Mouse (Mus musculus): Measurements from ENCODE around the gene Sv2c. TPM values are rescaled to one million over a fixed set of nuclear protein-coding genes. Genes with fewer than 3 reads are reported as not detected.
A peak's percentile ranks its signal among the peaks of the same experiment; 100 is the strongest.

Sv2c gene
- total and polyA plus RNA-seq, 2 experiments from 2014 or later = 0.15 to 0.25 TPM

DNA sequence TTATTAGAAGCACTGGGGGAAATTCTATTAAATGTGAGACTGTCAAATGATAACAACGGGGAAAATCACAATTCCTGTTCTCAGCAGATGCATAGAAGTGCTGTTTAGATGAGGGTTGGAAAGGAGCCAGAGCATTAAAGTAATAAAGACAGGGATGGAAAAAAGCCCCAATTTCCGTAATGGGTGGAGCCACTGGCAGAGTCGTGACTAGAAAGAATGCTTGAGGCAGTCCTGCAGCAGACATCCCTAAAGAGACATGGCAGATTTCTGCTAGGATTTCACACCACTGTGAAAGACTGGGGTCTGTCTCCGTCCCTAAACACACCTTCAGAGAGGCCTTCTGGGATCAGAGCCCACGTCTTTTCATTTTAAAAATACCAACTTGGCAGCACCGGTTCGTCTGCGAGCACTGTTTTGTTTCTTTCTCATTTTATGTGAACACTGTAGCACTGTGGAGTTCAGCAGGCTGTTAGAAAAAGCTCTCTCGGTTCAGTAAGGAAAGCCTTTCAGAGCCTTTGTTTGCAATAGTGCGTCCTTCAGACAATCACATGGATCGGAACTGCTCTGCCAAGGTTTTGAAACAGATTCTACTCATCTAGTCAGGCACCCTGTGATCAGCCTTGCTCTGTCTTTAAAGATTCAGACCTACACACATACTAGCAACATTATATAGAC lies 36.8 kb upstream of the Sv2c start:
- Histone ChIP-seq H3K4me1 (ENCODE audit: control insufficient read depth, insufficient read depth) (peaks cover 5% of the 10 kb centered on the region; the same call in 1 of the 2 replicates), H3K27ac (ENCODE audit: low read depth) (no peak overlapping the region), H3K9ac (replicated peaks; ENCODE audit: low read depth, low read length) (no peak overlapping the region), H3K27me3 (ENCODE audit: control insufficient read depth, insufficient read depth, low read length) (no peaks in the 10 kb centered on the region), H3K4me3 (ENCODE audit: low read depth, low read length) (no peak overlapping the region), H3K4me2 (ENCODE audit: low read depth, low read length) (no peak overlapping the region), H3K9me3 (replicated peaks; ENCODE audit: control insufficient read depth, low read length) (no peaks in the 10 kb centered on the region), H3K36me3 (replicated peaks; ENCODE audit: control insufficient read depth, insufficient read depth, low read length) (no peaks in the 10 kb centered on the region)
- no peak for TF ChIP-seq EP300 (IDR thresholded peaks at IDR 0.05; ENCODE audit: low read depth)
- TF ChIP-seq CTCF (IDR thresholded peaks at IDR 0.05; ENCODE audit: low read depth) = no peak
- ATAC-seq (ENCODE audit: insufficient read depth, low read depth) (no peak), DNase-seq (ENCODE audit: low spot score) (no peak)
- WGBS = 61% methylated on average over 11 of the region's 11 CpGs

DNA sequence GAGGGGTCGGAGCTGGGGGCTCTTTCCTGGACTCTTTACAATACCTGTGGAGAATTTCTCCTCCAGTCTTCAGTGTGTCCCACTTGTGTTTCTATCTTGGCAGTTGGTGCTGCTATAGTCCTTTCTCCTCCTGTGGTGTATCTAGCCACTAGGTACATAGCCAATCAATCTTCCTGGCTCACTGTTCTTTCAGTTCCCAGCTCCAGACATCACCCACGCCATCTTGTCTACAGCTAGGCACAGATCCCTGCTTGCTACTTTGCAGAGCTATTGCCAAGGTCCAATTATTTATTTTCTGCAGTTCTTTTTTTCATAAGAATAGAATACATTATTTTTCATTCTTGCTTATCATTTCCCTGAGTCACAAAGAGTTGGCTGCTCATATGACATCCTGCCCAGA lies 34.2 kb upstream of the Sv2c start:
- TF ChIP-seq CTCF (IDR thresholded peaks at IDR 0.05; ENCODE audit: low read depth) = no peak
- TF ChIP-seq EP300 (IDR thresholded peaks at IDR 0.05; ENCODE audit: low read depth) = no peak
- no peak overlapping the region for H3K4me2 ChIP-seq (ENCODE audit: low read depth, low read length)
- H3K4me3 ChIP-seq (ENCODE audit: low read depth, low read length) = no peak overlapping the region
- H3K9me3 ChIP-seq (replicated peaks; ENCODE audit: control insufficient read depth, low read length) = no peaks in the 10 kb centered on the region
- DNase-seq (ENCODE audit: low spot score) (no peak), ATAC-seq (ENCODE audit: insufficient read depth, low read depth) (no peak)
- H3K27ac ChIP-seq (ENCODE audit: low read depth) = no peak overlapping the region
- WGBS = 72% methylated on average over 2 of the region's 2 CpGs
- no peaks in the 10 kb centered on the region for H3K36me3 ChIP-seq (replicated peaks; ENCODE audit: control insufficient read depth, insufficient read depth, low read length)
- no peaks in the 10 kb centered on the region for H3K27me3 ChIP-seq (ENCODE audit: control insufficient read depth, insufficient read depth, low read length)
- H3K9ac ChIP-seq (replicated peaks; ENCODE audit: low read depth, low read length) = no peak overlapping the region
- no peaks in the 10 kb centered on the region for H3K4me1 ChIP-seq (ENCODE audit: control insufficient read depth, insufficient read depth)

DNA sequence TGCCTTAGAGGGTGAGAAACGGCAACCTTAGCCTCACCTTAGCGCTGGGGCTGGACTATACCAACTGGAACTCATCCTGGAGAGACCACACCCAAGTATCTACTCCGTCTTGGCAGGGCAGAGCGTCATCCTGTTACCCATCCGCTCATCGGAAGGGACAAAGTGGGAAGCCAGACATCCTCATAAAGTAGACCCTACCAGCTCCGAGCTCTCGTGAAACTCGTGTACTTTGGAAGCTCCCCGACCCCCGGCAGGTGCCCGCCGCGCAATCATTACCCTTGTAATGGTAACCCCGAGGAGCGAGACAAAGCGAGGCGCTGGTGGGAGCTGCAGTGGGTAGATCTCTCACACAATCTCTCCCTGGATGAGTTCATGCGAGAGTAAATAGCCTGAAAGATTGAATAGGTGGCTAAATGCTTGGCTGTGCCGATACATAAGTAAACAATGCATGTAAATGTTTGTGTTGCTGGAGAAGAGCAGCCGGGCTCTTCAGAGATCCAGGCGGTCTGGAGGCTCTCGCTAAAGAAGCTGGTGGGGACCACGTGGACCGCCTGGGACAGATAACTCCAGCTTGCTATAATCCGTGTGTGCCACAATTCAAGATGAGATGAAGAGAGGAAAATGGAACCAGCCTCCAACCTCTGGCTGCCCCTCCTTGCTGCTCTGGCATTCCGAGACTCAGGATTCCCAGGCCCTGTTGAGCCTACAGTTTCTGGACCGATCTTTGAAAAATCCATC lies 1.2 kb upstream of the Sv2c start:
- WGBS = 6% methylated on average over 28 of the region's 28 CpGs
- Histone ChIP-seq H3K27ac (ENCODE audit: low read depth) (no peak overlapping the region), H3K9me3 (replicated peaks; ENCODE audit: control insufficient read depth, low read length) (no peaks in the 10 kb centered on the region), H3K4me1 (ENCODE audit: control insufficient read depth, insufficient read depth) (peaks cover 5% of the 10 kb centered on the region; the same call in 1 of the 2 replicates), H3K27me3 (ENCODE audit: control insufficient read depth, insufficient read depth, low read length) (peaks cover 68% of the 10 kb centered on the region), H3K36me3 (replicated peaks; ENCODE audit: control insufficient read depth, insufficient read depth, low read length) (no peaks in the 10 kb centered on the region), H3K4me3 (ENCODE audit: low read depth, low read length) (peak overlapping the region; percentile 49), H3K9ac (replicated peaks; ENCODE audit: low read depth, low read length) (no peak overlapping the region), H3K4me2 (ENCODE audit: low read depth, low read length) (peak overlapping the region; percentile 85)
- TF ChIP-seq CTCF (IDR thresholded peaks at IDR 0.05; ENCODE audit: low read depth) (no peak), EP300 (IDR thresholded peaks at IDR 0.05; ENCODE audit: low read depth) (no peak)
- DNase-seq (ENCODE audit: low spot score) = no peak
- no peak for ATAC-seq (ENCODE audit: insufficient read depth, low read depth)

GRCm38 (mm10) chr13:96132833-96133232 lies 456 bp upstream of the Sv2c start:
- DNase-seq (ENCODE audit: low spot score) (no peak), ATAC-seq (ENCODE audit: insufficient read depth, low read depth) (no peak)
- 2% methylated on average over 14 of the region's 15 CpGs for WGBS
- Histone ChIP-seq H3K27me3 (ENCODE audit: control insufficient read depth, insufficient read depth, low read length) (peaks cover 68% of the 10 kb centered on the region), H3K4me1 (ENCODE audit: control insufficient read depth, insufficient read depth) (peaks cover 5% of the 10 kb centered on the region; the same call in 1 of the 2 replicates), H3K4me3 (ENCODE audit: low read depth, low read length) (peak overlapping the region; percentile 49), H3K9me3 (replicated peaks; ENCODE audit: control insufficient read depth, low read length) (no peaks in the 10 kb centered on the region), H3K36me3 (replicated peaks; ENCODE audit: control insufficient read depth, insufficient read depth, low read length) (no peaks in the 10 kb centered on the region), H3K9ac (replicated peaks; ENCODE audit: low read depth, low read length) (no peak overlapping the region), H3K27ac (ENCODE audit: low read depth) (no peak overlapping the region), H3K4me2 (ENCODE audit: low read depth, low read length) (peak overlapping the region; percentile 85)
- TF ChIP-seq CTCF (IDR thresholded peaks at IDR 0.05; ENCODE audit: low read depth) (no peak), EP300 (IDR thresholded peaks at IDR 0.05; ENCODE audit: low read depth) (no peak)

- no peak for ATAC-seq (ENCODE audit: insufficient read depth, low read depth)
- no peak for DNase-seq (ENCODE audit: low spot score)
- H3K4me2 ChIP-seq (ENCODE audit: low read depth, low read length) = peak overlapping the region; percentile 85
- peaks cover 5% of the 10 kb centered on the region; the same call in 1 of the 2 replicates for H3K4me1 ChIP-seq (ENCODE audit: control insufficient read depth, insufficient read depth)
- TF ChIP-seq EP300 (IDR thresholded peaks at IDR 0.05; ENCODE audit: low read depth) = no peak
- no peak for TF ChIP-seq CTCF (IDR thresholded peaks at IDR 0.05; ENCODE audit: low read depth)
- H3K27me3 ChIP-seq (ENCODE audit: control insufficient read depth, insufficient read depth, low read length) = peaks cover 70% of the 10 kb centered on the region
- WGBS = 2% methylated on average over 19 of the region's 19 CpGs
- peak overlapping the region; percentile 49 for H3K4me3 ChIP-seq (ENCODE audit: low read depth, low read length)
- no peak overlapping the region for H3K9ac ChIP-seq (replicated peaks; ENCODE audit: low read depth, low read length)
- no peaks in the 10 kb centered on the region for H3K9me3 ChIP-seq (replicated peaks; ENCODE audit: control insufficient read depth, low read length)
- H3K27ac ChIP-seq (ENCODE audit: low read depth) = no peak overlapping the region
- no peaks in the 10 kb centered on the region for H3K36me3 ChIP-seq (replicated peaks; ENCODE audit: control insufficient read depth, insufficient read depth, low read length)
These were observed 466 bp downstream of the Sv2c start for GRCm38 (mm10) chr13:96131911-96132310.
